Mouse (Mus musculus) liver, embryonic 14.5 days (tissue): ENCODE measurements around the gene E130311K13Rik.

Experiments
- CTCF ChIP-seq: IDR thresholded peaks from 2 replicates; pipeline ENCODE4 v1.5.1; 2016; ENCODE audit warnings: antibody characterized with exemption, low read depth, control low read depth
- EP300 ChIP-seq: IDR thresholded peaks from 2 replicates; pipeline ENCODE4 v1.6.1; 2016; ENCODE audit warnings: antibody characterized with exemption, low read depth

- TF ChIP-seq CTCF (no peak), EP300 (no peak)
These were observed 30.0 kb downstream of the E130311K13Rik start, which contains the start of gene Plch1 for GRCm38 (mm10) chr3:63899309-63899695.
